Mouse (Mus musculus) layer of hippocampus, adult 9-10 months (tissue): ENCODE data around the gene Rbm44.

Experiments
- DNase-seq: peaks from one replicate; pipeline ENCODE4 v3.0.0; 2022; ENCODE audit warnings: low spot score

The Rbm44 gene

DNA sequence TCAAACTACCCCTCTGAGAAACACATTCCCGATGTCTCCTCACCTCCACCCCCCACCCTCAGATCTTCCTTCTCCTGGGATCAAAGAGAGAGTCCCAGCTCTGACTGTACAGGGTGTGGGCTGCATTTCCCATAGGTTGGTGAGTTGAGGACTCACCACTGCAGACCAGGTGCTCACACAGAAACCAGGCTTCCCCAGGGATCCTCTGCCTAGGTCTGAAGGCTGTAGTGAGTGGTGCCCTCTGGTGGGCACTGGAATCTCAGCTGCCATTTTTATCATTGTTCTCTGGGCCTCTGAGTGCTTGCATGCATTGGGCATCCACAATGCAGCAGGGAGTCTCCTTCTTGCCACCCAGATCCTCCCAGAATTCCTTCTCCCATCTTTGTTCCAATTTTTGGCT lies 66.2 kb downstream of the Rbm44 start:
- DNase-seq, result no peak

DNA sequence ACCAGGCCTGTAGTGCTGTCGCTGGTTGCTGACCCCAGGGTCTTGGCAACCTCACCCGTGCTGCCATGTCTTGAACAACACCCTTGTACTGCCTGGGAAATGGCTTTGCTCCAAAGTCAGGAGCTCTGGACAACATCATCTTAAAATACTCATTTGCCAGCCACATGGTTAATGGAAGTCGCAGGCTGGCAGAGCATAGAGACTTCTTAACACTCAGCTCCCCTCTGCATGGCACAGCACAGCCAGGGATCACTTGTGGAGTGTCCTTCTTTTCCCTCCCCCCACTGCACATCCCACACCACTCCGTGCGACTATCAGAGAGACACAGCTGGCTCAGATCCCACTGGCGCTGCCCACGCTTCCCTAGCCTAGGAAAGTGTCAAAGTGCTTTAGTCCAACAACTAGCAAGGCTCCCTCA lies 66.7 kb downstream of the Rbm44 start:
- no peak for DNase-seq

DNA sequence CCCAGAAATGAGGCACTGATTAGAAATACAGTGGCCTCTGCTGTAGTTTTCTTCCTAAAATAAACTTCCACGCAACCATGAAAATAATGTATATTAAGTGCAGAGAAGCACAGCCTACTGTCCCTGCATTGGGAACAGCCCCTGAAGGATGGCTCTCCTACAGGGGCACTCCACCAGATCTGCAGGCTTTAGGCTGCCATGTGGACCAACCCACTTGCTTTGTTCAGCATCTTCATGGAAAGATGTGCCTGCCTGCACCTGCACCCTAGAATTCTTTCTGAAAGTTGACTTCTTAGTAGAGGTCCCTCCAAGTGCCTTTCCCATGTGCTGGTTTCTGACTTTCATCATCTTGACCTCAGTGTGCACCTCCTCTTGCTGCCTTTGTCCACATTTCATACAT lies 70.4 kb downstream of the Rbm44 start:
- no peak for DNase-seq

DNA sequence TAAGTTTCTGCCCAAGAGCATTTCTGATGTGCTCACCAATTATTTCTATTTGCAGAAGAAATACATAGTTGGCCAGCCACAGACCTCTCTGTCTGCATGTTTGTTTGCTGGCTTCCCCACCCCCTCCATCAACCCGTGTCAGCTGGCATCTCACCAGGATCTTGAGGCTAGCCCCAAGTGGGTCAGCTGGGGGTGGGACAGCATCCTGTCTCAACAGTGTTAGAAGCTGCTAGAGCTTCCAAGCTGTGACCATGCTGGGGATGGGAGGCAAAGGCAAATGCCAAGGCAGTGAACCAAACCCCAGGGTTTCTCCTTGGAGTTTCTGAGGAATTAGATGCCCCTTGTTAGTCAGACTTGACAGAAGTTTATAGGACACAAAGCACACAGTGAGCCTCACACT lies 71.1 kb downstream of the Rbm44 start:
- no peak for DNase-seq

DNA sequence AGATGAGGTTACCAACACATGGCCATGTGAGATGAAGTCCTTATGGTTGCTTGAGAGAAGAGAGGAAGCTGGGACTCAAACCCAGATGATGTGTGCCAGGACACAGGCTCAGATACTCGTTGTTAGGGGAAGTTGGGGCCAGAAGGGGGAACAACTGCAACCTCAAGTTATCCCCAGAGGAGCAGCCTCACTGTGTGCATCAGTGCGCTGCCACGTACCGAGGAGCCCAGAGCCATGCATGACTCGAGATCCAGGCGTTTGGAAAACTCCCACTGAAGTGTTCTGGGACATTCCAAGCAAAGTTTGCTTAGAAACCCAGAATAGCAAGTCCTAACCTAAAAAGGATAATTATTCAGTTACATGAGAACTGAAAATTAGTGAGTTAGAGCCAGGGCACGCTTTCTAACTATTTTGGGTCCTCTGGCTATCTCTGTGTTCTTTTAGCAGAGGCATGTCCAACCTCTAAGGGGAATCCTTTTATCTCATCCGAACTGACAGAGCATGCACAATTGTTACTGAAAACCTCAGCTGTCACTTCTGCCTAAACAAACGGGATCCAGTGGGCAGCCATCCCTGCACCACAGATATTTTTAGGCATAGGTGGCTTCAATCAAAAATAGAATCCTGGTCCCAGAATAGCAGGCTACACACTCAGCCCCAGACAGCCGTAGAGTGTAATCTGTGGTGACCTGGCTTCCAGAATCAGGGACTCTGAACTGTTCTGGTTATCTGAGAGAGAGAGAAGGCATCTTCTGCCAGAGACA lies 71.8 kb downstream of the Rbm44 start:
- DNase-seq, result no peak

DNA sequence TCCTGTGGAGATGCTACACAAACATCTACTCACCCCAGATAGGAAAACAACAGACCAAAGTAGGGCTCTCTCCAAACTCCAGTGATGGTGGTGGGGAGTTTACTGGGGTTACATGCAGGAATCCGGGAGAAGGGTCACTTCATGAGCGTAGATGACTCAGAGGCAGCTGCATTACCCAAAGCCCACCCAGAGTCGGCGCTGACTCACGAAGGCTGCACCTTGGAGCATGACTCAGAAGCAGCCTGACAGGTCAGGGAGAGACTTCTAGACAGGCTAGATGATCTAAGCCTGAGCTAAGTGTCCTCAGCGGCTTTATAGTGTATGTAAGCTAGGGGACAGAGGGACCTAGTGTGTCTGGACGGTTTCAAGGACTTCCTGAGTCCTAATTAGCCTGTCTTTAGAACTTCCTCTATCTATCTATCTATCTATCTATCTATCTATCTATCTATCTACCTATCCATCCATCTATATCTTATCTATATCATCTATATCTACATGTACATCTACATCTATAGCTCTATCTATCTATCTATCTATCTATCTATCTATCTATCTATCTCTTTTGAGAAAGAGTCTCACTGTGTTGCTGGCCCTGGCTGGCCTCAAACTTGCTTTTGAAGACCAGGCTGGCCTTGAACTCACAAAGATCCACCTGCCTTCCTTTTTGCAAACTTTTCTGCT lies 74.9 kb downstream of the Rbm44 start:
- DNase-seq, result no peak

DNA sequence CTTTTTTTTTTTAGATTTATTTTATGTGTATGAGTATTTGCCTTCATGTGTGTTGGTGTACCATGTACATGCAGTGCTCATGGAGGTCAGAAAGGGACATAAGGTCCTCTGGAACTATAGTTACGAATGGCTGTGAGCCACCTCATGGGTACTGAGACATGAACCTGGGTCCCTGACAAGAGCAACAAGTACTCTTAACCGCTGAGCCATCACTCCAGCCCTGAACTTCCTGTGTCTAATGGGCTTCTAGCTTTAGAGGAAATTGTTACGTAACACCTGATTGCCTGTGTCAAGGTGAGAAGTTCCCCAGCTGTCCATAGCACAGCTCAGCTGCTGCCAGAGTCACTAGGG lies 75.4 kb downstream of the Rbm44 start:
- no peak for DNase-seq
